ENCODE assay signal across 8 mouse cellular contexts in genomic region chrX:8095546-8095945, GRCm38 (mm10). TPM values are rescaled to one million over a fixed set of nuclear protein-coding genes. Genes with fewer than 3 reads are reported as not detected.
DNase-seq lines count a peak whose midpoint lies in the region; ATAC-seq lines count a peak whose summit lies in the region.

No protein-coding gene starts in this region.

- no peak for ATAC-seq in erythroblast, adult 5-6 weeks (replicated peaks; ENCODE audit: low FRiP score, poor library complexity, severe bottlenecking)
- ATAC-seq in forebrain, embryonic 12.5 days (ENCODE audit: low FRiP score): no peak
- no peak for ATAC-seq in liver, embryonic 12.5 days

- H3K9me3 ChIP-seq in erythroblast, embryonic 14.5 days (ENCODE audit: control insufficient read depth, low read length): no peaks in the 10 kb centered on the region
- no peaks in the 10 kb centered on the region for H3K9me3 ChIP-seq in forebrain, embryonic 12.5 days
- no peaks in the 10 kb centered on the region for H3K9me3 ChIP-seq in liver, embryonic 12.5 days (replicated peaks)

- peaks cover 22% of the 10 kb centered on the region for H3K4me1 ChIP-seq in erythroblast, embryonic 14.5 days (ENCODE audit: control insufficient read depth)
- peaks cover 8% of the 10 kb centered on the region for H3K4me1 ChIP-seq in forebrain, embryonic 12.5 days
- peaks cover 21% of the 10 kb centered on the region for H3K4me1 ChIP-seq in liver, embryonic 12.5 days

- H3K27me3 ChIP-seq in erythroblast, embryonic 14.5 days (ENCODE audit: control insufficient read depth): no peaks in the 10 kb centered on the region
- H3K27me3 ChIP-seq in forebrain, embryonic 12.5 days: no peaks in the 10 kb centered on the region
- H3K27me3 ChIP-seq in liver, embryonic 12.5 days (replicated peaks): no peaks in the 10 kb centered on the region

- H3K4me3 ChIP-seq in erythroblast, embryonic 14.5 days (replicated peaks): peak overlapping the region; percentile 62
- H3K4me3 ChIP-seq in forebrain, embryonic 12.5 days (replicated peaks): peak overlapping the region; percentile 25; the same call in 1 of the 2 replicates
- H3K4me3 ChIP-seq in liver, embryonic 12.5 days: peak overlapping the region; percentile 47

- no peaks in the 10 kb centered on the region for H3K36me3 ChIP-seq in erythroblast, embryonic 14.5 days (ENCODE audit: control insufficient read depth)
- no peaks in the 10 kb centered on the region for H3K36me3 ChIP-seq in forebrain, embryonic 12.5 days (replicated peaks)
- no peaks in the 10 kb centered on the region for H3K36me3 ChIP-seq in liver, embryonic 12.5 days

- peak overlapping the region; percentile 45 for H3K4me2 ChIP-seq in forebrain, embryonic 12.5 days
- peak overlapping the region; percentile 56 for H3K4me2 ChIP-seq in liver, embryonic 12.5 days

- H3K27ac ChIP-seq in forebrain, embryonic 12.5 days: no peak overlapping the region
- H3K27ac ChIP-seq in liver, embryonic 12.5 days: 0 out of 2 replicates have a peak overlapping the region, but pooled peaks have one; percentile 17

- no peak overlapping the region for H3K9ac ChIP-seq in forebrain, embryonic 12.5 days
- peak overlapping the region; percentile 17; the same call in 1 of the 2 replicates for H3K9ac ChIP-seq in liver, embryonic 12.5 days

- WGBS in forebrain, embryonic 12.5 days: 77% methylated on average over 10 of the region's 10 CpGs
- 56% methylated on average over 10 of the region's 10 CpGs for WGBS in liver, embryonic 12.5 days (ENCODE audit: insufficient replicate concordance)

- peak; percentile 10 for DNase-seq in A20 (ENCODE audit: low read depth, low spot score)
- no peak for DNase-seq in yolk sac, embryonic 10.5 days (ENCODE audit: low spot score)
- no peak for DNase-seq in urinary bladder, adult 2 months (ENCODE audit: low spot score)
- no peak for DNase-seq in embryo, embryonic 10.5 days (ENCODE audit: low spot score)

RNA-seq across cellular contexts. Expression of gene Was, which starts 5.2 kb away (rescaled TPM):
- 2.2 and 2.8 TPM in 2 replicates for polyA plus RNA-seq in erythroblast, embryonic 14.5 days (2012)
- total RNA-seq in erythroblast, adult 5-6 weeks (2015; ENCODE audit: low replicate concordance): 24.4 and 27.2 TPM in 2 replicates
- 19.1 and 27.3 TPM in 2 replicates for total RNA-seq in erythroblast, adult 5-6 weeks (2017; ENCODE audit: low replicate concordance)
- polyA plus RNA-seq in forebrain, embryonic 12.5 days (2016; fragmentation: Nextera tagmentation; extraction: Ambion mirVana): 0.09 and 0.17 TPM in 2 replicates
- 3.2 and 3.5 TPM in 2 replicates for polyA plus RNA-seq in liver, embryonic 12.5 days (2016; fragmentation: Nextera tagmentation; extraction: Ambion mirVana)
- polyA plus RNA-seq in urinary bladder, adult 2 months (2012; rRNA removed): 3.8 and 3.9 TPM in 2 replicates

RNA-seq across cellular contexts. Expression of gene Suv39h1, which starts 21.0 kb away (rescaled TPM):
- polyA plus RNA-seq in erythroblast, embryonic 14.5 days (2012): 1.1 and 1.5 TPM in 2 replicates
- total RNA-seq in erythroblast, adult 5-6 weeks (2015; ENCODE audit: low replicate concordance): 13.1 and 20.9 TPM in 2 replicates
- total RNA-seq in erythroblast, adult 5-6 weeks (2017; ENCODE audit: low replicate concordance): 24.1 and 25.7 TPM in 2 replicates
- 83.3 and 87.9 TPM in 2 replicates for polyA plus RNA-seq in forebrain, embryonic 12.5 days (2016; fragmentation: Nextera tagmentation; extraction: Ambion mirVana)
- polyA plus RNA-seq in liver, embryonic 12.5 days (2016; fragmentation: Nextera tagmentation; extraction: Ambion mirVana): 57.1 and 57.5 TPM in 2 replicates
- 11.8 and 13.0 TPM in 2 replicates for polyA plus RNA-seq in urinary bladder, adult 2 months (2012; rRNA removed)

RNA-seq across cellular contexts. Expression of gene Wdr13, which starts 37.1 kb away (rescaled TPM):
- 0.95 and 1.1 TPM in 2 replicates for polyA plus RNA-seq in erythroblast, embryonic 14.5 days (2012)
- 3.1 and 7.7 TPM in 2 replicates for total RNA-seq in erythroblast, adult 5-6 weeks (2015; ENCODE audit: low replicate concordance)
- 7.9 and 15.5 TPM in 2 replicates for total RNA-seq in erythroblast, adult 5-6 weeks (2017; ENCODE audit: low replicate concordance)
- polyA plus RNA-seq in forebrain, embryonic 12.5 days (2016; fragmentation: Nextera tagmentation; extraction: Ambion mirVana): 38.6 and 39.1 TPM in 2 replicates
- polyA plus RNA-seq in liver, embryonic 12.5 days (2016; fragmentation: Nextera tagmentation; extraction: Ambion mirVana): 9.4 and 9.9 TPM in 2 replicates
- 73.3 and 77.8 TPM in 2 replicates for polyA plus RNA-seq in urinary bladder, adult 2 months (2012; rRNA removed)

RNA-seq across cellular contexts. Expression of gene Rbm3, which starts 50.1 kb away (rescaled TPM):
- polyA plus RNA-seq in erythroblast, embryonic 14.5 days (2012): 9.4 and 12.0 TPM in 2 replicates
- total RNA-seq in erythroblast, adult 5-6 weeks (2015; ENCODE audit: low replicate concordance): 309 and 358 TPM in 2 replicates
- 298 and 314 TPM in 2 replicates for total RNA-seq in erythroblast, adult 5-6 weeks (2017; ENCODE audit: low replicate concordance)
- polyA plus RNA-seq in forebrain, embryonic 12.5 days (2016; fragmentation: Nextera tagmentation; extraction: Ambion mirVana): 484 and 498 TPM in 2 replicates
- 351 and 363 TPM in 2 replicates for polyA plus RNA-seq in liver, embryonic 12.5 days (2016; fragmentation: Nextera tagmentation; extraction: Ambion mirVana)
- polyA plus RNA-seq in urinary bladder, adult 2 months (2012; rRNA removed): 281 and 318 TPM in 2 replicates
